Mouse (Mus musculus): ENCODE results near the gene Zfp867.

- TF ChIP-seq CTCF (IDR thresholded peaks at IDR 0.05; ENCODE audit: control insufficient read depth, insufficient read depth, insufficient replicate concordance, low read depth, low read length) (peak; percentile 13; the same call in 1 of the 2 replicates), POLR2A (IDR thresholded peaks at IDR 0.05; ENCODE audit: control insufficient read depth, low read depth, low read length) (no peak)
Measured at GRCm38 (mm10) chr11:59443102-59443501, 29.2 kb downstream of the Zfp867 start.
